Mouse (Mus musculus) embryonic fibroblast, embryonic 13.5 days (primary cell): ENCODE measurements around the gene Cmbl. TPM values are rescaled to one million over a fixed set of nuclear protein-coding genes. Genes with fewer than 3 reads are reported as not detected.
A peak's percentile ranks its signal among the peaks of the same experiment; 100 is the strongest.
"Not testable (repeated sequence)": the region's sequence is repeated elsewhere in the genome, so short reads cannot be mapped to it uniquely, and the experiment has no call there.

Experiments used
- H3K27ac ChIP-seq: 2 replicates; pipeline ENCODE4 v1.5.1; 2012; ENCODE audit warnings: low read length, control low read depth, inconsistent platforms; ENCODE audit not compliant: insufficient read depth
- H3K4me1 ChIP-seq: 2 replicates; pipeline ENCODE4 v1.6.1; 2011; ENCODE audit warnings: low read length; ENCODE audit not compliant: control insufficient read depth, insufficient read depth
- H3K4me3 ChIP-seq: 2 replicates; pipeline ENCODE4 v1.5.1; 2011; ENCODE audit warnings: mild to moderate bottlenecking, control low read depth, low read length; ENCODE audit not compliant: insufficient read depth
- CTCF ChIP-seq: IDR thresholded peaks from 2 replicates; pipeline ENCODE4 v1.5.1; 2011; ENCODE audit warnings: mild to moderate bottlenecking, control low read depth, low read length, moderate library complexity, borderline replicate concordance; ENCODE audit not compliant: insufficient read depth
- POLR2A ChIP-seq: IDR thresholded peaks from 2 replicates; pipeline ENCODE4 v1.6.1; 2011; ENCODE audit warnings: low read depth, mild to moderate bottlenecking, control low read depth, low read length, moderate library complexity
- polyA plus RNA-seq: library from polyadenylated mRNA; stranded (reverse); fragments of >200 nt; gene quantifications from 2 replicates; pipeline ENCODE4 v1.2.4, GENCODE M21; 2011; ENCODE audit warnings: low read depth; ENCODE audit not compliant: missing spikeins, insufficient read length

Cmbl gene
- polyA plus RNA-seq, 1 experiment, result 2.3 TPM

DNA sequence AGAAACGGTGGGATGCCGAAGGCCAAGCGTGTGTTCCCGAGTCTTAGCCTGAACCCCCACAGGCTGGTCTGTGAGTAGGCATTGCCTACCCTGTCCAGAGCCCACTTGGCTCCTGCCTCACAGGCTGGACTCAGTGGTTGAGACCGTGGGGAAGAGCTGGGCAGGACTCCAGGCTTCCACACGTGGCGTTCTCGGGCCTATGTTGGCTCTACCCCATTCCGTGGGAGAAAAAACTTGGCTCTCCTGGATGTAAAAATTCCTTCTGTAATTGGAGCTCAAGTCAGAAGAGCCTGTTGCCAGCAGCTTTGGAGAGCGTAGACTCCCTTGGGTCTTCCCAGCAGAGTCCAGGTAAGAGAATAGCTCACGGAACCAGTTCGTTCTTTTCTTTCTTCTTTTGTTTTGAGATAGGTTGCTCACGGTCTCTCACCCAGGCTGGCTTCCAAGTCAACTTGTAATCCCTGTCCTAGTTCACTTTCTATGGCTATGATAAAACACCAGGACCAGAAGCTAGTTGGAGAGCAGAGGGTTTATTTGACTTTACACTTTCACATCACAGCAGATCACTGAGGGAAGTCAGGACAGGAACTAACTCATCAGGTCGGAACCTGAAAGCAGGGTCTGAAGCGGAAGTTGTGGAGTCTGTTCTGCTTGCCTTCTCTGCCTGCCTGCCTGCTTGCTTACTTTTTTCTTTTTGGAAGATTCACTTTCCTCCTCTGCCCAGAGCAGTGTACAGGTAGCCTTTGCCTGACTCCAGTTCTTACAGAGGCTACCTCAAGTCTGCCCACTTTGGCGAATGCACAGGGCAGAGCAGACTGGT, 6.9 kb downstream of the Cmbl start:
- no peak overlapping the region for H3K27ac ChIP-seq
- no peak for TF ChIP-seq CTCF
- no peak for TF ChIP-seq POLR2A
- H3K4me1 ChIP-seq, result no peaks in the 10 kb centered on the region; the same call in 1 of the 2 replicates
- H3K4me3 ChIP-seq, result no peak overlapping the region

DNA sequence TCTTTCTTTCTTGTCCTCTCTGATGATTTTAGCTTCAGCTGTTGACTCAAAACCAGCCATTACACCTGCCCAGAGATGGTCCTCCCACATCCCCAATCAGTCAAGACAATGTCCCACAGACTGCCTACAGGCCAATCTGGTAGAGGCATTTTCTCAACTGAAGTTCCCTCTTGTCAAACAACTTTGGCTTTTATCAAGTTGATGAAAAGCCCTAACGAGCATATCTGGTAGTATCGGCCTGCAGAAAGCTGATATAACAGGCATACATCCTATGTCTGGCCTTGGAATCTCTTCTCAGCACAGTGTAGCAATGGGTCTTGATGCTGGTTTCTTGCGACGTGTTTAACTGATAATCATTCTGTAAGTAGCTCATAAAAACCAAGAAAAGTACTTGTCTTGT, 8.1 kb downstream of the Cmbl start:
- TF ChIP-seq CTCF (no peak), POLR2A (no peak)
- no peaks in the 10 kb centered on the region; the same call in 1 of the 2 replicates for H3K4me1 ChIP-seq
- no peak overlapping the region for H3K27ac ChIP-seq
- no peak overlapping the region for H3K4me3 ChIP-seq

DNA sequence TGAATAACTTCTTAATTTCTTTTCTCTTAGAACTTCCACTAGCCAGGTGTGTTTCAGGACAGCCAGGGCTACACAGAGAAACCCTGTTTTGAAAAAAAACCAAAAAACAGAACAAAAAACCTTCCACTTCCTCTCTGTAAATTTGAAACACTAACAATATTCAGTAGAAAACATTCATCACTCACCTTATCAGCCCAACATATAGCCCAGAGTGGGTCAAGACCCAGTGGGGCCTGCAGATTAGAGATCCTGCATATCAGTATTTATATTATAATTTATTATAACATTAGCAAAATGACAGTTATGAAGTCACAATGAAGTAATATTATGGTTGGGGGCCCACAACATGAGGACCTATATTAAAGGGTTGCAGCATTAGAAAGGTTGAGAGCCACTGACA, 8.5 kb downstream of the Cmbl start:
- TF ChIP-seq POLR2A (no peak), CTCF (no peak)
- Histone ChIP-seq H3K27ac (no peak overlapping the region), H3K4me1 (no peaks in the 10 kb centered on the region), H3K4me3 (no peak overlapping the region)

DNA sequence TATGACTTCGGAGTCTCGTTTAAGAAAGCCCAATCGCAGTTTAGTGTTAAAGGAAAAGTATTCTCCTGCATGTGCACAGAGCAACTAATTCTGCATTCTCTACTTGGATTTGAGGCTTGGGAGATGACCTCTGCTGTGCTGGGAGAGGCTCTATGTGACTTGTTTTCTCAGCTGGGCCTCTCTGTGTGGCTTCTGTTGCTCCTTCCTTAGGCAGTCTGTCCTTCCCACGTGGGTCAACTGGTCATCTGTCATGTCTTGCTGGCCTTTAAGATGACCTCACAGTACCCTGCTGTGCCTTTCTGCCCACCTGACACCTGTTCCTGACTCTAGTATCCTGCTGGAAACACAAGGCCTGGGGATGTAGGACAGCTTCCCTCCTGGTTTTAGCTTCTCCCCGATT, 10.9 kb downstream of the Cmbl start:
- TF ChIP-seq CTCF, result no peak
- TF ChIP-seq POLR2A, result no peak
- Histone ChIP-seq H3K27ac (no peak overlapping the region), H3K4me1 (no peaks in the 10 kb centered on the region), H3K4me3 (no peak overlapping the region)

DNA sequence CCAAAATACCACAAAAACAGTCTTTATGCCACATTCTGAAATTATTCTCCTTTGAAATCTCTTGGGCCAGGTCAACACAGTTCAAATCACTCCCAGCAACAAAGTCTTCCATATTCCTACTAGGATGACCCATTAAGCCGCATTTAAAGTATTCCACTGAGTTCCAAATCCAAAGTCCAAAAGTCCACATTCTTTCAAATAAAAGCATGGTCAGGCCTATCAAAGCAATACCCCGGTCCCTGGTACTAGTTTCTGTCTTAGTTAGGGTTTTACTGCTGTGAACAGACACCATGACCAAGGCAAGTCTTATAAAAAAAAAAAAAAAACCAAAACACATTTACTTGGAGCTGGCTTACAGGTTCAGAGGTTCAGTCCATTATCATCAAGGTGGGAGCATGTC, 15.9 kb downstream of the Cmbl start:
- not testable (repeated sequence) for H3K4me1 ChIP-seq, H3K27ac ChIP-seq

DNA sequence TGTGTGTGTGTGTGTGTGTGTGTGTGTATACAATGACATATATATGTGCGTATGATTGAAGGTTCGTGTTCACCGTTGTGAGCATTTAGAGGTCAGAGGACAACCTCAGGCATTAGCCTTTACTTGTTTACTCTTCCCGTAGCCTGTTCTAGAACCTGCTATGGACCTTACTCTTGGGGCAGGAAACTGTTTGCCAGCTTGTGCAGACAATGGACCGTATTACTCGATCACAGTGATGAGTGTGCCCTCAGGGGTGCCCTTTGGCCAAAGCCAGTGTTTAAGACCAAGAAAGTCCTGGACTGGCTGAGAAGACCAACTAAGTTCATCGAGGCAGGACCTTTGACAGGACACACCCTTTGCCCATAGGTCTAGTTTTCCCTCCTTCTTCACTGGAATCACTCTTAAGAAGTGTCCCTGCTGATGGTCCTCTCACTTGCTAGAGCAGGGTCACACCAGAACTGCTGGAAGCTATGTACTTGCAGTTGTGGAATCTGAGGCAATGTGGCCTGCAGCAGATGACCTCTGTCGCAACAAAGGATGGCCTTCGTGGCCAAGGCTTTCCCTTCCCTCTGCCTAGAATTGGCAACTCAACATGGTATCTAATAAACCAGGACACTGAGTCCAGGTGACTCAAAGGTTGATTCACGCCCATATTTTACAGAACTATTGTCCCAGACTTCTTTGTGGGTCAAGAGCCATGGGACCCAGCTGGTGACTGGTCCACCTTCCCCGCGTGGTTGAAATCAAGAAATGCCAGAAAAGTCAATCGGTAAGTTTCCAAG, 18.3 kb downstream of the Cmbl start:
- Histone ChIP-seq H3K4me1 (no peaks in the 10 kb centered on the region), H3K27ac (no peak overlapping the region)
- TF ChIP-seq CTCF (no peak), POLR2A (no peak)

More for the DNA sequence above, 15.9 kb downstream of the Cmbl start:
- not testable (repeated sequence) for H3K4me3 ChIP-seq

DNA sequence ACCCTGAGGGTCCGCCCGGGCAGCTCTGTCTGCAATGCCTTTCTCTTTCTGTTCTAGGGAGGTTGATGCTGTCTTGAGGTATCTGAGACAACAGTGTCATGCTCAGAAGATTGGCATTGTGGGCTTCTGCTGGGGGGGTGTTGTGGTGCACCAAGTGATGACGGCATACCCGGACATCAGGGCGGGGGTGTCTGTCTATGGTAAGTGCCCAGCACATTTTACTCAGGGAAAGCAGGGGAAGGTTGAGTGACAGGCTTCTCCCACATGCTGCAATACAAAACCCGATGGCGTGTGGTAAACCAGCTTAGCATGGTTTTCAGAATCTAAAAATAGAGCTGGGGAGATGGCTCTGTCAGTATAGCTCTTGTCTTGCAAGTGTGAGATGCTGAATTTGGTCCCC, 20.0 kb downstream of the Cmbl start:
- Histone ChIP-seq H3K4me3 (no peak overlapping the region), H3K27ac (no peak overlapping the region), H3K4me1 (peaks cover 2% of the 10 kb centered on the region; the same call in 1 of the 2 replicates)
- TF ChIP-seq POLR2A (no peak), CTCF (no peak)

More for the DNA sequence above, 18.3 kb downstream of the Cmbl start:
- H3K4me3 ChIP-seq, result no peak overlapping the region

DNA sequence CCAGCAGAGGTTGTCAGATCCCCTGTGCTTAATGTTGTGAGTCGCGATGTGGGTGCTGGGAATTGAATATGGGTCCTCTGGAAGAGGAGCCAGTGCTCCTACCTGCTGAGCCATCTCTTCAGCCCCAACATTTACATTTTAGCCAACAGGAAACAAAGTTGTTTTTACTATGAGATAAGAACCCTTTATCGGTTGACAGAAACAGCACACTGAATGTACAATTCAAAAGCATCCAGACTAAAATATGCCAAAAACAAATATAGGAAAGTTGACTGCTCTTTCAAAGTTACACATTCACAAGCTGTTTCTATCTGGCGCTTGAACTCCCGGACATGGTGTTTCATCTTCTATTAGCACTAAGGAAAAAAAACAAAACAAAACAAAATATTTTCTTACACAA, 20.9 kb downstream of the Cmbl start:
- Histone ChIP-seq H3K4me1 (peaks cover 2% of the 10 kb centered on the region; the same call in 1 of the 2 replicates), H3K27ac (no peak overlapping the region), H3K4me3 (no peak overlapping the region)
- TF ChIP-seq POLR2A, result no peak
- TF ChIP-seq CTCF, result no peak

DNA sequence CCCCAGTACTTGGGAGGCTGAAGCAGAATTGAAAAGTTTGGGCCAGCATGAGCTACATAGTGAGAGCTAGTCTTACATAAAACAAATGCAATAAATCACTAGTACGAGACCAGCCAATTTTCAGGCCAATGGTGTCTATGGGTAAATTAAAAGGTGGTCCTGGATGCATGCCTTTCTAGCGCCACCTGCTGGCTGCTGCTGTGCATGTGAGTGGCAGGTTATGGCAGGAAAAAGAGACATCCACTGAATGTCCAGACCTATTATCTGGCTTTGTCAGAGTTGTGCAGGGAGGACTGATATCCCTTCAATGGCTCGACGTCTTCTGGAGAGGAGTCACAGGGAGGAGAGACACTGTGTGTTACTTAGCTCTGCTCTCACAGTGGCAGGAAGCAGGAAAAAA, 21.3 kb downstream of the Cmbl start:
- Histone ChIP-seq H3K4me1 (peaks cover 2% of the 10 kb centered on the region; the same call in 1 of the 2 replicates), H3K27ac (no peak overlapping the region), H3K4me3 (no peak overlapping the region)
- TF ChIP-seq POLR2A (no peak), CTCF (peak; percentile 96)

DNA sequence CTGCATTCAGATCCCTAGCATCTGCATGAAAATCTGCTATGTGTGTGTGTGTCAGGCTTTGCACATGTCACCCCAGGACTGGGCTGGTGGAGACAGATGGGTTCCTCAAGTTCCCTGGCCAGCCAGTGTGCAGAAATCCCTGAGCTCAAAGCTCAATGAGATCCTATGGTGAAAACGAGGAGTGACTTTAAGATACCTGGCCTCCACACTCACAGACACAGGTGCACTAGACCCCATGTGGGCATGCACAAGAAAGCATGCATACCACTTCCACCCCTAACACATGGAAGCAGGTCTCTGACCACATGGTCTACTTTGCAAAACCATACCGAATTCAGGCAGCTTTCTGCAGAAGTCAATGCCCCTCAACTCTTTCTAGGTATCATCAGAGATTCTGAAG, 22.6 kb downstream of the Cmbl start:
- Histone ChIP-seq H3K4me3 (no peak overlapping the region), H3K4me1 (peaks cover 2% of the 10 kb centered on the region; the same call in 1 of the 2 replicates), H3K27ac (no peak overlapping the region)
- TF ChIP-seq POLR2A, result no peak
